Mouse (Mus musculus) midbrain, postnatal 0 days (tissue): ENCODE measurements around the gene Dtx1. TPM values are rescaled to one million over a fixed set of nuclear protein-coding genes. Genes with fewer than 3 reads are reported as not detected.
A peak's percentile ranks its signal among the peaks of the same experiment; 100 is the strongest.

ENCODE experiments used
- ATAC-seq: fragments of 200-750 bp; cut with Nextera tagmentation; 2 replicates; pipeline ENCODE4 v1.8.0; 2017; ENCODE audit warnings: moderate number of reproducible peaks, mild to moderate bottlenecking, moderate TSS enrichment, moderate library complexity; ENCODE audit not compliant: low FRiP score
- DNase-seq: peaks from one replicate; pipeline ENCODE4 v3.0.0-alpha.2; 2015; ENCODE audit warnings: low spot score
- H3K27ac ChIP-seq: fragments of 300-500 bp; sonication (generic); 2 replicates; pipeline ENCODE4 v1.5.1; 2014; ENCODE audit warnings: low read depth, mild to moderate bottlenecking, low read length, mixed read lengths
- H3K27me3 ChIP-seq: fragments of 300-500 bp; sonication (generic); 2 replicates; pipeline ENCODE4 v1.6.1; 2014; ENCODE audit warnings: low read length, control low read depth, mixed read lengths; ENCODE audit not compliant: insufficient read depth
- H3K36me3 ChIP-seq: fragments of 300-500 bp; sonication (generic); 2 replicates; pipeline ENCODE4 v1.6.1; 2014; ENCODE audit warnings: low read length, control low read depth, mixed read lengths; ENCODE audit not compliant: insufficient read depth
- H3K4me1 ChIP-seq: fragments of 300-500 bp; sonication (generic); 2 replicates; pipeline ENCODE4 v1.6.1; 2014; ENCODE audit warnings: mild to moderate bottlenecking, control low read depth, antibody characterized with exemption, low read length, mixed read lengths; ENCODE audit not compliant: insufficient read depth
- H3K4me2 ChIP-seq: fragments of 300-500 bp; sonication (generic); 2 replicates; pipeline ENCODE4 v1.6.1; 2014; ENCODE audit warnings: low read depth, mild to moderate bottlenecking, low read length, mixed read lengths; ENCODE audit not compliant: poor library complexity, severe bottlenecking
- H3K4me3 ChIP-seq: fragments of 300-500 bp; sonication (generic); 2 replicates; pipeline ENCODE4 v1.5.1; 2014; ENCODE audit warnings: low read depth, mild to moderate bottlenecking, low read length, moderate library complexity
- H3K9ac ChIP-seq: fragments of 300-500 bp; sonication (generic); replicated peaks from 2 replicates; pipeline ENCODE4 v1.6.1; 2014; ENCODE audit warnings: mild to moderate bottlenecking, low read length, moderate library complexity, mixed read lengths; ENCODE audit not compliant: poor library complexity, severe bottlenecking
- H3K9me3 ChIP-seq: fragments of 300-500 bp; sonication (generic); 2 replicates; pipeline ENCODE4 v1.6.1; 2016; ENCODE audit warnings: low read length, control low read depth
- CTCF ChIP-seq: IDR thresholded peaks from 2 replicates; pipeline ENCODE4 v1.5.1; 2016; ENCODE audit warnings: antibody characterized with exemption, mild to moderate bottlenecking
- WGBS: fragments of 180-500 bp; shearing (Covaris S2); extraction: QIAGEN DNeasy Blood & Tissue Kit; methylation state at CpG from one replicate; pipeline ENCODE4 v1.1.7; 2014; 5-methylcytosine and 5-hydroxymethylcytosine counted together
- polyA plus RNA-seq: library from polyadenylated mRNA; unstranded; fragments of >200 nt; fragmentation: Nextera tagmentation; extraction: Ambion mirVana; gene quantifications from 2 replicates; pipeline ENCODE4 v1.2.1, GENCODE M21; 2015
- total RNA-seq: library from RNA; depleted of rRNA; stranded (reverse); fragments of >200 nt; gene quantifications from 2 replicates; pipeline ENCODE4 v1.2.3, GENCODE M21; 2014

Gene Dtx1
- total and polyA plus RNA-seq, 2 experiments from 2014 or later = 67.9 to 242 TPM

DNA sequence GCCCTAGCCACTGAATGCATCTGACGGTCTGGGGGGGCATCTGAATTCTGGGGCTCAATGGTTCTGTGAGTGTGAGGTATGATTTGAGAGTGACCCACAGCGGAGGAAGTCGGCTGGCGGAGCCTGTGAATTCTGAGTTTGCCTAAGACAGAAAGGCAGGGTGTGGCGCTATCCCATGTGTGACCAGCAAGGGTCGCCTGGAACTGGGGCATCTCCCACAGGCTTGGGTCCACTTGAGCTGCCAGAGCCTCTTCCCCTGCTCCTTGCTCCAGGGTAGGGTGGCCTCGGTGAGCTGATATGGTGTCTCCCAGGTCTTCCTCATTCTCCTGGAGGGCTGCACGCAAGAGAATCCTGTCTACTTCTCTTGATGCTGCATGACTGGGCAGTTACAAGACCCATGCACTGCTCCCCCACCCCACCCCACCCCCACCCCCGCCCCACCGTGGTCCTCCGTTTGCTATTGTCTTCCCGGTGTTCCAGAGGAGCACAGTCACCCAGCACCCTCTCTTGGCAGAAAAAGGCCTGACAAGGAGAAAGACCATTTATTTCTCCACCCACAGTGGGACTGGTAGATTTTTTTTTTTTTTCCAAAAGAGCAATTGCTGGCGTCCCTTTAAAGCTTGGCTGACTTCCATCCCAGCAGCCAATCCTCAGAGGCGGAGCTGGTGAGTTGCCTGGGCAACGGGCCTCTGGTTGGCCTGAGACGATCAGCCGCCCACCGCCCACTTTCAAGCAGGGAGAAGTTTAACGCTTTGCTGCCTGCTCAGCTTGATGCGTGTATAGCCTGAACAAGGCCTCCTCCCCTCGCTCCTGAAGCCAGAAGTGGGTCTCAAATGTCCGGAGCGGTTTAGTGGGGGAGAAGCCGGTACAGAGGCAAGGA is 31.8 kb downstream of the Dtx1 start:
- peak; percentile 99 for DNase-seq
- H3K27me3 ChIP-seq = no peaks in the 10 kb centered on the region
- WGBS = 2% methylated on average over 24 of the region's 24 CpGs
- peak; percentile 81 for ATAC-seq
- peaks cover 21% of the 10 kb centered on the region for H3K36me3 ChIP-seq
- TF ChIP-seq CTCF = peak; percentile 66
- H3K4me2 ChIP-seq = peak overlapping the region; percentile 38; the same call in 1 of the 2 replicates
- peak overlapping the region; percentile 90 for H3K27ac ChIP-seq
- H3K4me1 ChIP-seq = 0 out of 2 replicates have a peak, but pooled peaks cover 5% of the 10 kb centered on the region
- H3K9ac ChIP-seq = peak overlapping the region; percentile 39; the same call in 1 of the 2 replicates
- H3K9me3 ChIP-seq = no peaks in the 10 kb centered on the region
- H3K4me3 ChIP-seq = no peak overlapping the region

DNA sequence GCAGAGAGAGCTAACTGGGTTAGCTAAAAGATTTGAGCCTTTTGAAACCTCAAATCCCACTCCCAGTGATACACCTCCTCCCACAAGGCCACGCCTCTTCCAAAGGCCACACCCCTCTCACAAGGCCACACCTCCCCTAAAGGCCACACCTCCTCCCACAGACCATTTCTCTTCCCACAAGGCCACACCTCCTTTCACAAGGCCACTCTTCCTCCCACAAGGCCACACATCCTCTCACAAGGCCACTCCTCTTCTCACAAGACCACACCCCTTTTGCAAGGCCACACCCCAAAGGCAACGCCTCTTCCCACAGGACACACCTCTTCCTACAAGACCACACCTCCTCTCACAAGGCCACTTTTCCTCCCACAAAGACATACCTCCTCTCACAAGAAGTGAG is 34.2 kb downstream of the Dtx1 start:
- H3K9me3 ChIP-seq = no peaks in the 10 kb centered on the region
- no peak overlapping the region for H3K4me3 ChIP-seq
- peak; percentile 7; the same call in 1 of the 2 replicates for ATAC-seq
- TF ChIP-seq CTCF = no peak
- H3K27me3 ChIP-seq = no peaks in the 10 kb centered on the region
- H3K4me2 ChIP-seq = no peak overlapping the region
- no peak overlapping the region for H3K9ac ChIP-seq
- 34% methylated on average over 2 of the region's 2 CpGs for WGBS
- peaks cover 10% of the 10 kb centered on the region for H3K36me3 ChIP-seq
- 0 out of 2 replicates have a peak, but pooled peaks cover 5% of the 10 kb centered on the region for H3K4me1 ChIP-seq
- H3K27ac ChIP-seq = 0 out of 2 replicates have a peak overlapping the region, but pooled peaks have one; percentile 1
- DNase-seq = peak; percentile 36

GRCm38 (mm10) chr5:120674229-120675145 is 37.2 kb downstream of the Dtx1 start:
- 28% methylated on average over 21 of the region's 21 CpGs for WGBS

DNA sequence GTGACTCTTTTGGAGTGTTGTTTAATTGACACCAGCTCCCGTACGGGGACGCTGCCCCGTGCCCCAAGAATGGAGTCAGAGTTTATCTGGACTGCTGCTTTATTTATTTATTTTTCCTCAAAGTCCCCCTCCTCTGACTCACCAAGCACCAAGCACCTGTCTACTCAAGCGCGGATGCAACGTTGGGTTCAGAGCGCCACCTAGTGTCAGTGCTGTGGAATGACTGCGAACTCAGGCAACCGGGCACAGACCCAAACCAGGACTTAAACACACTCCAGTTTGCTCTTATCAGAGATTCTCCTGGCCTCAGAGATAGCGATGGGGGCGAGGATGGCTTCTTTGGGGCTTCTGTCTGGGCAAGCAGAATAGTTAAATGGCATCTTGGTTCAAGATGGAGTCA is 38.1 kb downstream of the Dtx1 start:
- H3K27ac ChIP-seq = no peak overlapping the region
- no peaks in the 10 kb centered on the region for H3K4me1 ChIP-seq
- no peaks in the 10 kb centered on the region for H3K9me3 ChIP-seq
- H3K4me2 ChIP-seq = no peak overlapping the region
- peak; percentile 70 for DNase-seq
- no peak for ATAC-seq
- H3K27me3 ChIP-seq = no peaks in the 10 kb centered on the region
- TF ChIP-seq CTCF = peak; percentile 97
- WGBS = 9% methylated on average over 12 of the region's 12 CpGs
- no peak overlapping the region for H3K9ac ChIP-seq
- H3K36me3 ChIP-seq = no peaks in the 10 kb centered on the region
- H3K4me3 ChIP-seq = no peak overlapping the region

More at GRCm38 (mm10) chr5:120674229-120675145, 37.2 kb downstream of the Dtx1 start:
- ATAC-seq (no peak), DNase-seq (peak; percentile 65)
- Histone ChIP-seq H3K4me3 (no peak overlapping the region), H3K27ac (no peak overlapping the region), H3K27me3 (no peaks in the 10 kb centered on the region), H3K4me1 (0 out of 2 replicates have a peak, but pooled peaks cover 2% of the 10 kb centered on the region), H3K36me3 (no peaks in the 10 kb centered on the region; the same call in 1 of the 2 replicates), H3K9me3 (no peaks in the 10 kb centered on the region), H3K4me2 (no peak overlapping the region), H3K9ac (no peak overlapping the region; the same call in 1 of the 2 replicates)
- TF ChIP-seq CTCF = no peak

GRCm38 (mm10) chr5:120671865-120672264 is 39.9 kb downstream of the Dtx1 start:
- no peaks in the 10 kb centered on the region for H3K36me3 ChIP-seq
- no peak overlapping the region for H3K4me2 ChIP-seq
- H3K27ac ChIP-seq = no peak overlapping the region
- no peak for DNase-seq
- no peaks in the 10 kb centered on the region for H3K27me3 ChIP-seq
- no peaks in the 10 kb centered on the region for H3K4me1 ChIP-seq
- H3K4me3 ChIP-seq = no peak overlapping the region
- 87% methylated on average over 3 of the region's 3 CpGs for WGBS
- no peak for ATAC-seq
- H3K9ac ChIP-seq = no peak overlapping the region
- TF ChIP-seq CTCF = no peak
- no peaks in the 10 kb centered on the region for H3K9me3 ChIP-seq
